ENCODE assay signal across 26 mouse cellular contexts in genomic region chr10:46730601-46731000, GRCm38 (mm10).
"Had no signal": no experiment of that assay in that cellular context is flagged by ENCODE, and none has a peak within 500 bp of the region (broad histone marks: within the 10 kb centered on the region; RNA-seq: fewer than 3 reads in every experiment).

No protein-coding gene starts in this region.

- H3K9ac ChIP-seq: embryonic facial prominence, embryonic 12.5 days; embryonic facial prominence, embryonic 13.5 days; embryonic facial prominence, embryonic 15.5 days; forebrain, embryonic 12.5 days; forebrain, embryonic 13.5 days; forebrain, embryonic 15.5 days; forebrain, postnatal 0 days had no signal

- H3K36me3 ChIP-seq: embryonic facial prominence, embryonic 10.5 days; embryonic facial prominence, embryonic 12.5 days; embryonic facial prominence, embryonic 13.5 days; embryonic facial prominence, embryonic 15.5 days; forebrain, embryonic 10.5 days; forebrain, embryonic 12.5 days; forebrain, embryonic 15.5 days had no signal

- H3K4me1 ChIP-seq: embryonic facial prominence, embryonic 10.5 days; embryonic facial prominence, embryonic 12.5 days; embryonic facial prominence, embryonic 13.5 days; embryonic facial prominence, embryonic 15.5 days; forebrain, embryonic 12.5 days; forebrain, embryonic 13.5 days; forebrain, embryonic 15.5 days had no signal

- H3K4me2 ChIP-seq: embryonic facial prominence, embryonic 12.5 days; embryonic facial prominence, embryonic 13.5 days; embryonic facial prominence, embryonic 15.5 days; forebrain, embryonic 12.5 days; forebrain, embryonic 13.5 days; forebrain, embryonic 15.5 days had no signal

- H3K9me3 ChIP-seq: embryonic facial prominence, embryonic 10.5 days; embryonic facial prominence, embryonic 12.5 days; embryonic facial prominence, embryonic 13.5 days; embryonic facial prominence, embryonic 15.5 days; forebrain, embryonic 10.5 days; forebrain, embryonic 12.5 days; forebrain, embryonic 13.5 days; forebrain, embryonic 15.5 days had no signal

- H3K27me3 ChIP-seq: embryonic facial prominence, embryonic 12.5 days; embryonic facial prominence, embryonic 13.5 days; embryonic facial prominence, embryonic 15.5 days; forebrain, embryonic 12.5 days; forebrain, embryonic 13.5 days; forebrain, embryonic 15.5 days had no signal

- ATAC-seq: forebrain, embryonic 13.5 days; forebrain, embryonic 14.5 days; forebrain, embryonic 15.5 days; forebrain, embryonic 16.5 days; forebrain, postnatal 0 days had no signal

- H3K27ac ChIP-seq: embryonic facial prominence, embryonic 10.5 days; embryonic facial prominence, embryonic 12.5 days; embryonic facial prominence, embryonic 13.5 days; embryonic facial prominence, embryonic 15.5 days; forebrain, embryonic 10.5 days; forebrain, embryonic 12.5 days; forebrain, embryonic 13.5 days; forebrain, embryonic 15.5 days; gastrocnemius, adult 2 months; heart, adult 2 months had no signal

- H3K4me3 ChIP-seq: embryonic facial prominence, embryonic 10.5 days; embryonic facial prominence, embryonic 12.5 days; embryonic facial prominence, embryonic 13.5 days; embryonic facial prominence, embryonic 15.5 days; erythroblast, embryonic 14.5 days; forebrain, embryonic 10.5 days; forebrain, embryonic 12.5 days; forebrain, embryonic 13.5 days; forebrain, embryonic 15.5 days; gastrocnemius, adult 2 months; heart, adult 2 months had no signal

- DNase-seq: cerebellum, adult 9-10 months; cerebellum, adult 9-11 months; cerebellum, postnatal 10 days; cerebellum, postnatal 14 days; cerebellum, postnatal 25 days; embryo, embryonic 11 days; forebrain, postnatal 0 days; gastrocnemius, adult 2 months; gastrocnemius, postnatal 10 days; gastrocnemius, postnatal 14 days; gastrocnemius, postnatal 25 days; gastrocnemius, postnatal 36 days; heart, adult 11 months; heart, adult 18-20 months; heart, adult 2 months had no signal
